Comparison of ENCODE assay signal across 11 mouse cellular contexts in genomic region chr6:117881229-117881628, GRCm38 (mm10). TPM values are rescaled to one million over a fixed set of nuclear protein-coding genes. Genes with fewer than 3 reads are reported as not detected.
DNase-seq lines count a peak whose midpoint lies in the region; ATAC-seq and TF ChIP-seq lines count a peak whose summit lies in the region.
"Had no signal": no experiment of that assay in that cellular context is flagged by ENCODE, and none has a peak within 500 bp of the region (broad histone marks: within the 10 kb centered on the region; RNA-seq: fewer than 3 reads in every experiment).

No protein-coding gene starts in this region.

- TF ChIP-seq CTCF in heart, adult 2 months (IDR thresholded peaks at IDR 0.05): no peak
- TF ChIP-seq CTCF in bone marrow macrophage, adult 2 months (IDR thresholded peaks at IDR 0.05; ENCODE audit: low read depth, low read length): no peak

- intact Hi-C loops in heart, adult 2 months (cut with DNase I): no loop called here

- no peak for TF ChIP-seq EP300 in heart, adult 2 months (IDR thresholded peaks at IDR 0.05; ENCODE audit: insufficient read depth, low read depth, low read length)

- H3K4me2 ChIP-seq in midbrain, embryonic 16.5 days (ENCODE audit: low read length): no peak overlapping the region
- peak overlapping the region; percentile 89 for H3K4me2 ChIP-seq in myocyte (ENCODE audit: low read depth)

- H3K27ac ChIP-seq in heart, adult 2 months: peak overlapping the region; percentile 98; the same call in 1 of the 2 replicates
- H3K27ac ChIP-seq in midbrain, embryonic 10.5 days (replicated peaks): peak overlapping the region; percentile 42
- H3K27ac ChIP-seq in midbrain, embryonic 16.5 days (ENCODE audit: low read length): no peak overlapping the region
- peak overlapping the region; percentile 91 for H3K27ac ChIP-seq in bone marrow macrophage, adult 2 months (ENCODE audit: insufficient read depth, low read depth, low read length)

- no peak for ATAC-seq in midbrain, embryonic 16.5 days
- ATAC-seq: Patski had no signal

- TF ChIP-seq POLR2A in heart, adult 2 months (IDR thresholded peaks at IDR 0.05; ENCODE audit: insufficient read depth, low read depth, low read length): no peak
- no peak for TF ChIP-seq POLR2A in bone marrow macrophage, adult 2 months (IDR thresholded peaks at IDR 0.05; ENCODE audit: borderline replicate concordance, low read depth, low read length)
- TF ChIP-seq POLR2A in myocyte (IDR thresholded peaks at IDR 0.05; ENCODE audit: insufficient read length, low read depth): no peak

- DNase-seq in heart, adult 2 months: no peak
- DNase-seq in heart, adult 18-20 months: no peak
- peak; percentile 24 for DNase-seq in midbrain, embryonic 10.5 days (ENCODE audit: low spot score)
- no peak for DNase-seq in kidney, postnatal 36 days
- no peak for DNase-seq in layer of hippocampus, adult 9-11 months
- DNase-seq: kidney, postnatal 4 days; lung, adult 18-20 months had no signal

- H3K36me3 ChIP-seq in heart, adult 2 months (ENCODE audit: control insufficient read depth, insufficient read depth, low read length): peaks cover 6% of the 10 kb centered on the region; the same call in 1 of the 2 replicates
- no peaks in the 10 kb centered on the region for H3K36me3 ChIP-seq in midbrain, embryonic 10.5 days
- no peaks in the 10 kb centered on the region for H3K36me3 ChIP-seq in midbrain, embryonic 16.5 days (ENCODE audit: control insufficient read depth, insufficient read depth, low read length)
- no peaks in the 10 kb centered on the region for H3K36me3 ChIP-seq in myocyte (ENCODE audit: control insufficient read depth, insufficient read depth)

- no peak overlapping the region for H3ac ChIP-seq in myocyte (ENCODE audit: control insufficient read depth, insufficient read length)

- H3K4me3 ChIP-seq in heart, adult 2 months: no peak overlapping the region
- no peak overlapping the region for H3K4me3 ChIP-seq in midbrain, embryonic 10.5 days
- H3K4me3 ChIP-seq in midbrain, embryonic 16.5 days (ENCODE audit: low read depth, low read length): no peak overlapping the region
- peak overlapping the region; percentile 57; the same call in 1 of the 2 replicates for H3K4me3 ChIP-seq in bone marrow macrophage, adult 2 months (ENCODE audit: insufficient read depth, low read length)
- H3K4me3 ChIP-seq in myocyte: peak overlapping the region; percentile 50

- WGBS in heart, adult 2 months: 83% methylated on average over 7 of the region's 7 CpGs
- 63% methylated on average over 7 of the region's 7 CpGs for WGBS in midbrain, embryonic 10.5 days
- WGBS in midbrain, embryonic 16.5 days: 28% methylated on average over 7 of the region's 7 CpGs

- no peak overlapping the region for H3K9ac ChIP-seq in heart, adult 2 months (ENCODE audit: low read depth, low read length)
- no peak overlapping the region for H3K9ac ChIP-seq in midbrain, embryonic 16.5 days (ENCODE audit: low read depth, low read length)

- no peaks in the 10 kb centered on the region for H3K9me3 ChIP-seq in midbrain, embryonic 10.5 days (replicated peaks)
- H3K9me3 ChIP-seq in midbrain, embryonic 16.5 days (replicated peaks; ENCODE audit: control insufficient read depth, low read length, poor library complexity, severe bottlenecking): no peaks in the 10 kb centered on the region

- H3K27me3 ChIP-seq in heart, adult 2 months (ENCODE audit: control insufficient read depth, insufficient read depth, low read length): no peaks in the 10 kb centered on the region
- no peaks in the 10 kb centered on the region for H3K27me3 ChIP-seq in midbrain, embryonic 10.5 days (ENCODE audit: low read depth, poor library complexity, severe bottlenecking)
- H3K27me3 ChIP-seq in midbrain, embryonic 16.5 days (ENCODE audit: control insufficient read depth, insufficient read depth, low read depth, low read length): no peaks in the 10 kb centered on the region
- H3K27me3 ChIP-seq in myocyte (ENCODE audit: control insufficient read depth, insufficient read depth, insufficient read length): no peaks in the 10 kb centered on the region
- H3K27me3 ChIP-seq: Patski had no signal

- 0 out of 2 replicates have a peak, but pooled peaks cover 1% of the 10 kb centered on the region for H3K4me1 ChIP-seq in heart, adult 2 months (ENCODE audit: control insufficient read depth, insufficient read depth, low read length)
- H3K4me1 ChIP-seq in midbrain, embryonic 10.5 days: peaks cover 21% of the 10 kb centered on the region
- peaks cover 5% of the 10 kb centered on the region for H3K4me1 ChIP-seq in midbrain, embryonic 16.5 days (ENCODE audit: control insufficient read depth, insufficient read depth, low read length)
- peaks cover 23% of the 10 kb centered on the region for H3K4me1 ChIP-seq in bone marrow macrophage, adult 2 months (ENCODE audit: control insufficient read depth, insufficient read depth, low read length)

- no peaks in the 10 kb centered on the region for H3K79me2 ChIP-seq in heart, adult 2 months (replicated peaks; ENCODE audit: control insufficient read depth, insufficient read depth, low read length)
- H3K79me2 ChIP-seq in myocyte (ENCODE audit: control insufficient read depth, insufficient read depth): no peaks in the 10 kb centered on the region

TF ChIP-seq in myocyte, 11 proteins besides CTCF, POLR2A, EP300 and RAD21:
- TF ChIP-seq MYOD1 (IDR thresholded peaks at IDR 0.05; ENCODE audit: control insufficient read depth in 1 of 3, insufficient read length in 2 of 3, low read depth in 2 of 3) (no peak), REST (IDR thresholded peaks at IDR 0.05; ENCODE audit: insufficient read depth, insufficient read length) (no peak), SRF (IDR thresholded peaks at IDR 0.05; ENCODE audit: control insufficient read depth, insufficient read length, low read depth) (no peak), MYOG (IDR thresholded peaks at IDR 0.05; ENCODE audit: control insufficient read depth in 1 of 3, insufficient read depth in 1 of 3, insufficient read length in 2 of 3, low read depth in 2 of 3) (no peak), POLR2AphosphoS2 (IDR thresholded peaks at IDR 0.05; ENCODE audit: insufficient read length, low read depth) (no peak), TCF3 (IDR thresholded peaks at IDR 0.05; ENCODE audit: insufficient read length, low read depth) (no peak), MAX (IDR thresholded peaks at IDR 0.05; ENCODE audit: low read depth) (no peak), USF1 (IDR thresholded peaks at IDR 0.05; ENCODE audit: low read depth) (no peak), CEBPB (IDR thresholded peaks at IDR 0.05; ENCODE audit: insufficient read depth, poor library complexity, severe bottlenecking) (no peak), TCF12 (IDR thresholded peaks at IDR 0.05; ENCODE audit: insufficient read depth, poor library complexity, severe bottlenecking) (no peak), E2F4 (IDR thresholded peaks at IDR 0.05; ENCODE audit: insufficient read depth) (no peak)
TF ChIP-seq in myocyte: peak in this region for 0.

RNA-seq across cellular contexts. Expression of gene Hnrnpf, which starts 18.9 kb away (rescaled TPM):
- total RNA-seq in heart, adult 2 months (2021): 100 to 1,000 TPM; 185 to 192 TPM
- polyA plus RNA-seq in heart, adult 2 months (2012; rRNA removed): 66.1 and 95.9 TPM in 2 replicates
- 100 to 1,000 TPM; 193 to 194 TPM for total RNA-seq in heart, adult 18-20 months (2021)
- 762 and 839 TPM in 2 replicates for polyA plus RNA-seq in midbrain, embryonic 10.5 days (2016; fragmentation: Nextera tagmentation; extraction: Ambion mirVana)
- 226 and 237 TPM in 2 replicates for polyA plus RNA-seq in midbrain, embryonic 16.5 days (2015; fragmentation: Nextera tagmentation; extraction: Ambion mirVana)
- polyA plus RNA-seq in bone marrow macrophage, adult 2 months (2012; ENCODE audit: insufficient read depth, insufficient read length, missing spikeins): 327 and 355 TPM in 2 replicates
- polyA plus RNA-seq in myocyte (2012; fragmentation: generic; extraction: Trizol): 186 TPM

RNA-seq across cellular contexts. Expression of gene Zfp239, which starts 19.3 kb away (rescaled TPM):
- total RNA-seq in heart, adult 2 months (2021): under 1 TPM; 0.47 to 0.64 TPM
- polyA plus RNA-seq in heart, adult 2 months (2012; rRNA removed): 0.09 and 0.29 TPM in 2 replicates
- total RNA-seq in heart, adult 18-20 months (2021): under 1 TPM; 0.17 to 0.18 TPM
- polyA plus RNA-seq in midbrain, embryonic 10.5 days (2016; fragmentation: Nextera tagmentation; extraction: Ambion mirVana): 12.5 and 12.8 TPM in 2 replicates
- polyA plus RNA-seq in midbrain, embryonic 16.5 days (2015; fragmentation: Nextera tagmentation; extraction: Ambion mirVana): 16.8 and 17.9 TPM in 2 replicates
- polyA plus RNA-seq in bone marrow macrophage, adult 2 months (2012; ENCODE audit: insufficient read depth, insufficient read length, missing spikeins): 0.62 and 1.3 TPM in 2 replicates
- 2.1 TPM for polyA plus RNA-seq in myocyte (2012; fragmentation: generic; extraction: Trizol)

RNA-seq across cellular contexts. Expression of gene Zfp637, which starts 40.2 kb away (rescaled TPM):
- 10 to 100 TPM; 28.4 to 30.9 TPM for total RNA-seq in heart, adult 2 months (2021)
- 23.5 and 27.8 TPM in 2 replicates for polyA plus RNA-seq in heart, adult 2 months (2012; rRNA removed)
- total RNA-seq in heart, adult 18-20 months (2021): 10 to 100 TPM; 33.5 to 35.4 TPM
- 89.5 and 102 TPM in 2 replicates for polyA plus RNA-seq in midbrain, embryonic 10.5 days (2016; fragmentation: Nextera tagmentation; extraction: Ambion mirVana)
- polyA plus RNA-seq in midbrain, embryonic 16.5 days (2015; fragmentation: Nextera tagmentation; extraction: Ambion mirVana): 138 and 141 TPM in 2 replicates
- polyA plus RNA-seq in bone marrow macrophage, adult 2 months (2012; ENCODE audit: insufficient read depth, insufficient read length, missing spikeins): 20.6 and 25.6 TPM in 2 replicates
- 58.3 TPM for polyA plus RNA-seq in myocyte (2012; fragmentation: generic; extraction: Trizol)

RNA-seq across cellular contexts. Expression of gene Fxyd4, which starts 56.3 kb away (rescaled TPM):
- not detected for total RNA-seq in heart, adult 2 months (2021)
- 0.25 TPM in 1 of 2 replicates, not detected in the other for polyA plus RNA-seq in heart, adult 2 months (2012; rRNA removed)
- total RNA-seq in heart, adult 18-20 months (2021): not detected
- 2.8 and 3.0 TPM in 2 replicates for polyA plus RNA-seq in midbrain, embryonic 10.5 days (2016; fragmentation: Nextera tagmentation; extraction: Ambion mirVana)
- polyA plus RNA-seq in midbrain, embryonic 16.5 days (2015; fragmentation: Nextera tagmentation; extraction: Ambion mirVana): 1.8 and 3.5 TPM in 2 replicates
- not detected in 2 replicates for polyA plus RNA-seq in bone marrow macrophage, adult 2 months (2012; ENCODE audit: insufficient read depth, insufficient read length, missing spikeins)
- polyA plus RNA-seq in myocyte (2012; fragmentation: generic; extraction: Trizol): 0.64 TPM

Comparison
In these comparisons a context has a peak if more than half of its experiments do, and no peak if none do; other contexts are left out.
1. H3K4me3 ChIP-seq: peak in bone marrow macrophage, adult 2 months (single experiment) and myocyte (single experiment); none in heart, adult 2 months (single experiment), midbrain, embryonic 10.5 days (single experiment) and midbrain, embryonic 16.5 days (single experiment).